Mouse (Mus musculus) thymus, adult 18-20 months (tissue): ENCODE data around the gene Hoxb7.

Experiments used
- DNase-seq, 2 experiments: peaks; one replicate each; pipeline ENCODE4 v3.0.0; 2022; ENCODE audit warnings: mixed read lengths in 2 of 2

The Hoxb7 gene

GRCm38 (mm10) chr11:96269869-96270268 is 16.6 kb upstream of the Hoxb7 start:
- no peak for DNase-seq

- DNase-seq, result no peak
These were observed 15.4 kb upstream of the Hoxb7 start, which contains the start of gene Hoxb9 for GRCm38 (mm10) chr11:96270996-96271540. Gene Hoxb9, plus strand, starts transcription at chr11:96271457.

- DNase-seq, result no peak
These were observed 14.8 kb upstream of the Hoxb7 start for GRCm38 (mm10) chr11:96271541-96272011.

GRCm38 (mm10) chr11:96272024-96272921 is 14.2 kb upstream of the Hoxb7 start:
- DNase-seq, result no peak

GRCm38 (mm10) chr11:96274428-96274827 is 12.0 kb upstream of the Hoxb7 start:
- no peak for DNase-seq

GRCm38 (mm10) chr11:96275896-96276295 is 10.5 kb upstream of the Hoxb7 start:
- no peak for DNase-seq

GRCm38 (mm10) chr11:96277151-96278044 is 9.0 kb upstream of the Hoxb7 start:
- no peak for DNase-seq

- no peak for DNase-seq
These were observed 8.1 kb upstream of the Hoxb7 start for GRCm38 (mm10) chr11:96278324-96278723.

- DNase-seq, result peak; percentile 36 to 42
These were observed 7.7 kb upstream of the Hoxb7 start for GRCm38 (mm10) chr11:96278773-96279172.

GRCm38 (mm10) chr11:96279421-96280233 is 6.8 kb upstream of the Hoxb7 start:
- DNase-seq, result no peak

GRCm38 (mm10) chr11:96280399-96281378 is 5.7 kb upstream of the Hoxb7 start:
- DNase-seq, result no peak

- no peak for DNase-seq
These were observed 5.0 kb upstream of the Hoxb7 start for GRCm38 (mm10) chr11:96281396-96281795.

- no peak for DNase-seq
These were observed 4.4 kb upstream of the Hoxb7 start, which contains the start of gene Hoxb8 for GRCm38 (mm10) chr11:96281855-96282570. Gene Hoxb8, plus strand, starts transcription at chr11:96281905.

GRCm38 (mm10) chr11:96282795-96283430 is 3.5 kb upstream of the Hoxb7 start:
- no peak for DNase-seq

- DNase-seq, result no peak
These were observed 2.2 kb upstream of the Hoxb7 start for GRCm38 (mm10) chr11:96284041-96284749.

GRCm38 (mm10) chr11:96284774-96285734 is 1.4 kb upstream of the Hoxb7 start:
- DNase-seq, result no peak

GRCm38 (mm10) chr11:96286739-96287385 is 439 bp downstream of the Hoxb7 start:
- no peak for DNase-seq
